Mouse (Mus musculus) liver, embryonic 14.5 days (tissue): ENCODE measurements around the gene Cenpo. TPM values are rescaled to one million over a fixed set of nuclear protein-coding genes. Genes with fewer than 3 reads are reported as not detected.

Experiments
- ATAC-seq: fragments of 200-750 bp; cut with Nextera tagmentation; 2 replicates; pipeline ENCODE4 v1.8.0; 2017; ENCODE audit warnings: moderate number of reproducible peaks, mild to moderate bottlenecking, moderate library complexity; ENCODE audit not compliant: insufficient read depth
- DNase-seq, 3 experiments: peaks; one replicate each; pipeline ENCODE4 v3.0.0-alpha.2; 2012 to 2013; ENCODE audit warnings: low read depth in 3 of 3, low spot score in 3 of 3
- H3K27ac ChIP-seq: fragments of 300-500 bp; sonication (generic); 2 replicates; pipeline ENCODE4 v1.5.1; 2014; ENCODE audit warnings: moderate library complexity, mild to moderate bottlenecking, control low read depth, inconsistent platforms
- H3K27me3 ChIP-seq: fragments of 300-500 bp; sonication (generic); 2 replicates; pipeline ENCODE4 v1.6.1; 2014; ENCODE audit warnings: mild to moderate bottlenecking, low read length, moderate library complexity; ENCODE audit not compliant: control insufficient read depth, insufficient read depth
- H3K36me3 ChIP-seq: fragments of 300-500 bp; sonication (generic); replicated peaks from 2 replicates; pipeline ENCODE4 v1.6.1; 2014; ENCODE audit warnings: low read depth; ENCODE audit not compliant: control insufficient read depth, insufficient read depth
- H3K4me1 ChIP-seq, 2 experiments: fragments of 200-500 bp in 1 of 2; fragments of 300-500 bp in 1 of 2; sonication (generic) in 1 of 2; replicated peaks; 2 replicates each; pipeline ENCODE4 v1.6.1; 2012 to 2014; ENCODE audit warnings: antibody characterized with exemption in 1 of 2, inconsistent platforms in 1 of 2, low read length in 1 of 2; ENCODE audit not compliant: control insufficient read depth in 2 of 2, insufficient read depth in 2 of 2
- H3K4me2 ChIP-seq: fragments of 300-500 bp; sonication (generic); 2 replicates; pipeline ENCODE4 v1.6.1; 2014; ENCODE audit warnings: low read depth, mild to moderate bottlenecking, control low read depth, moderate library complexity
- H3K4me3 ChIP-seq, 2 experiments: fragments of 200-500 bp in 1 of 2; fragments of 300-500 bp in 1 of 2; sonication (generic) in 1 of 2; 2 replicates each; pipeline ENCODE4 v1.5.1; 2012 to 2014; ENCODE audit warnings: low read depth in 2 of 2, low read length in 2 of 2, mild to moderate bottlenecking in 2 of 2, control low read depth in 1 of 2, inconsistent platforms in 1 of 2, moderate library complexity in 1 of 2; ENCODE audit not compliant: insufficient read depth in 1 of 2
- H3K9ac ChIP-seq: fragments of 300-500 bp; sonication (generic); replicated peaks from 2 replicates; pipeline ENCODE4 v1.6.1; 2014; ENCODE audit warnings: mild to moderate bottlenecking, control low read depth, moderate library complexity
- H3K9me3 ChIP-seq: fragments of 300-500 bp; sonication (generic); 2 replicates; pipeline ENCODE4 v1.6.1; 2016; ENCODE audit warnings: low read length, mixed read lengths; ENCODE audit not compliant: control insufficient read depth
- CTCF ChIP-seq: IDR thresholded peaks from 2 replicates; pipeline ENCODE4 v1.5.1; 2016; ENCODE audit warnings: antibody characterized with exemption, low read depth, control low read depth
- EP300 ChIP-seq: IDR thresholded peaks from 2 replicates; pipeline ENCODE4 v1.6.1; 2016; ENCODE audit warnings: antibody characterized with exemption, low read depth
- WGBS: fragments of 180-500 bp; shearing (Covaris S2); extraction: QIAGEN DNeasy Blood & Tissue Kit; methylation state at CpG from one replicate; pipeline ENCODE4 v1.1.7; 2014; ENCODE audit not compliant: insufficient replicate concordance; 5-methylcytosine and 5-hydroxymethylcytosine counted together
- polyA plus RNA-seq, 2 experiments: library from polyadenylated mRNA; depleted of rRNA in 1 of 2; stranded (reverse) in 1 of 2; unstranded in 1 of 2; fragments of >200 nt; fragmentation: Nextera tagmentation in 1 of 2; extraction: Ambion mirVana in 1 of 2; gene quantifications; 2 replicates each; pipeline versions ENCODE4 v1.2.1 to v1.2.3; 2012 to 2014

The Cenpo gene
- polyA plus RNA-seq, 2 experiments: 9.4 to 10.5 TPM

DNA sequence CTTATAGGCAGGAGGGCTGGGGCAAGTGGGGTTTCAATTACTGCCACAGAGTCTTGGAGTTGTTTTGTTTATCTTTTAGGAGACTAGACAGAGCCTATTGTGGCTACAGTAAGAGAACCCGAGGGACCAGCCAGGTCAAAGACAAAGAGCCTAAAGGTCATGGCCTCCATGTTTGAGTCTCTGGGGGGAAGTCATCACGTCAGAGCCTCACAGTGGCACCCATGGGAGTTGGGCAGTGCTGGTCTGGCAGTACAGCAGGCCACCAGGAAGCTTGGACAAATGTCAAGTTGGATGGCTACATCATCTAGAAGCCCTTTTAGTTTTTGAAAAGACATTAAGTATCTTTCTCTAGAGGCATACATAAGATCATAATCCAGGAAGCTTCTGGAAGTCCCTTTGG lies 71.2 kb downstream of the Cenpo start:
- no peaks in the 10 kb centered on the region for H3K9me3 ChIP-seq
- DNase-seq (no peak), ATAC-seq (no peak)
- no peaks in the 10 kb centered on the region for H3K27me3 ChIP-seq
- no peak overlapping the region for H3K27ac ChIP-seq
- TF ChIP-seq EP300: no peak
- no peak for TF ChIP-seq CTCF
- H3K4me2 ChIP-seq: no peak overlapping the region
- no peaks in the 10 kb centered on the region for H3K36me3 ChIP-seq
- no peaks in the 10 kb centered on the region for H3K4me1 ChIP-seq
- WGBS: 37% methylated on average over 2 of the region's 2 CpGs
- H3K4me3 ChIP-seq: no peak overlapping the region
- H3K9ac ChIP-seq: no peak overlapping the region

- DNase-seq (no peak), ATAC-seq (no peak)
- 54% methylated on average over 7 of the region's 7 CpGs for WGBS
- no peak overlapping the region for H3K9ac ChIP-seq
- H3K4me2 ChIP-seq: no peak overlapping the region
- no peak overlapping the region for H3K4me3 ChIP-seq
- H3K4me1 ChIP-seq: no peaks in the 10 kb centered on the region
- TF ChIP-seq EP300 (no peak), CTCF (no peak)
- no peaks in the 10 kb centered on the region for H3K27me3 ChIP-seq
- no peak overlapping the region for H3K27ac ChIP-seq
- no peaks in the 10 kb centered on the region for H3K36me3 ChIP-seq
- H3K9me3 ChIP-seq: no peaks in the 10 kb centered on the region
Measured at GRCm38 (mm10) chr12:4160322-4160721, 73.8 kb downstream of the Cenpo start.

DNA sequence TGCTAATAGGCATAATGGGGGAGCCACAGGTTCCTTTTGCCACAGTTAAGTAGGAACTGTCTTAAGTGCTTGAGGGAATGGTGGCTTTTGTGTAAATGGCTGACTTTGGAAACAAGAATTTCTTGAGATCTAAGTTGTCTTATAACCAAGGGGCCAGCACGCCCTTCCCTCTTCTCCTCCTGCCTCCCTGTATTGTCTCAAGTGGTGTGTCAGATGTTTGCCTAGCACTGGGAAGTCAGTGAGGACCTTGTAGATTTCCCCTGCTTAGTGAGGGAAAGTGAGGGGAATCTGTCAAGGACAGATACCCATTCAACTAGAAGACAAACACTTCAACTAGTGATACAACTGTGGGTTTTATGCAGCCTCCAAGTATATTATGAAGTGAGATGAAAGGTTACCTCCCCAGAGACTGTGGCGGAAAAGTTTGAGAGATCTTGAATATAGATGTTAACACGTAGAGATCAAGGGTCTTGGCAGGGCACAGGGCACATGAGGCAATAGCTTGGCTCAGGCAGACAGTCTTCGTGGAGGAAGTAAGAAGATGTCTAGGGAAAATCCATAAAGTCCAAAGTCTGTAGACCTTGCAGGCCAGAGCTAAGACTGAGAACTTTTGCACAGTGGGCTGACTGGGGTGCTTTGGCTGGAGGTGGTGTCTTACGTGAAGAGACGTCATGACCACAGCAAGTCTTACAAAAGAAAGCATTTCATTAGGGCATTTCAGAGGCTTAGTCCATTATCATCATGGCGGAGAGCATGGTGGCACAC lies 75.0 kb downstream of the Cenpo start:
- H3K4me2 ChIP-seq: no peak overlapping the region
- 60% methylated on average over 7 of the region's 7 CpGs for WGBS

DNA sequence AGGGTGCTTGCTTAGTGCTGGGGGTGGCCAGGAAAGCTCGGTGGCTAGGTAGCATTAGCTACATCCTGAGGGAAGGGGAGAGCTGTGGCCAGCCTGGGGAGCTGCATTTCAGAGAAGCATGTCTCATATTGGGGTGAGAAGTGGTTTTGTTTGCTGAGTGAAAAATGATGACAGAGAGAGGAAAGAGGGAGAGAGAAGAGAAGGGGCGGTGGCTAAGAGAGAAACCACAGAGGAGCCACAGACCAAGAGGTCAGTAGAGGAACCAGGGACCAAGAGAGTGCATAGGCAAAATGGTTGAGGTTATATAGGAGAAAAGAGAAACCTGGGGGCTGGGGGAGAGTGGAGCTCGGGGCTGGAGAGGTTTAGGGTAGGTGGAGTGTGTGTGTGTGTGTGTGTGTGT lies 75.9 kb downstream of the Cenpo start:
- Histone ChIP-seq H3K27ac (no peak overlapping the region), H3K9ac (no peak overlapping the region), H3K36me3 (no peaks in the 10 kb centered on the region), H3K4me2 (no peak overlapping the region), H3K27me3 (no peaks in the 10 kb centered on the region), H3K9me3 (no peaks in the 10 kb centered on the region), H3K4me3 (no peak overlapping the region), H3K4me1 (no peaks in the 10 kb centered on the region)
- TF ChIP-seq CTCF: no peak
- no peak for TF ChIP-seq EP300
- DNase-seq: no peak
- no peak for ATAC-seq
- 16% methylated on average over 3 of the region's 3 CpGs for WGBS

More for the DNA sequence above, 75.0 kb downstream of the Cenpo start:
- TF ChIP-seq CTCF (no peak), EP300 (no peak)
- Histone ChIP-seq H3K4me1 (no peaks in the 10 kb centered on the region), H3K9ac (no peak overlapping the region), H3K4me3 (no peak overlapping the region), H3K27me3 (no peaks in the 10 kb centered on the region), H3K9me3 (no peaks in the 10 kb centered on the region), H3K27ac (no peak overlapping the region), H3K36me3 (no peaks in the 10 kb centered on the region)
- ATAC-seq: no peak
- no peak for DNase-seq

DNA sequence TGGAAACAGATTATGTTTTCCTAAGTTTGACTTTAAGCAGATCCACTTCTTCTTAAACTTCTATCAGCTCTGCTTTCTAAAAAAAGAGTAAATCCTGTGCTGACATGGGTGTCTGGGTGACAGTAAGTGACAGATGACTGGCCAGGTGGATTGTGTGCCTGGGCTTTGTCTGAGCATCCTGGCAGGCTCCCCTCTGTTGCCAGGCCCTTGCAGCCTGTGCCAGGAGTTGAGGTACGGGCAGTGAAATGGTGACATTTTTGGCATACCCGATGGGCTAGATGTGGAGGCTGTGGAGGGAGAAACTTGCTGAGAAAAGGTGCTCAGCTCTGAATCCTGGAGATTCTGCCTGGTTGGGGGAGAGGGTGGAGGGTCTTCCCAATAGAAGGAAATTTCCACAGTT lies 76.6 kb downstream of the Cenpo start:
- Histone ChIP-seq H3K9ac (no peak overlapping the region), H3K27ac (no peak overlapping the region), H3K4me3 (no peak overlapping the region), H3K36me3 (no peaks in the 10 kb centered on the region), H3K27me3 (no peaks in the 10 kb centered on the region), H3K4me2 (no peak overlapping the region), H3K4me1 (no peaks in the 10 kb centered on the region), H3K9me3 (no peaks in the 10 kb centered on the region)
- DNase-seq: no peak
- no peak for ATAC-seq
- 64% methylated on average over 2 of the region's 2 CpGs for WGBS
- TF ChIP-seq EP300 (no peak), CTCF (no peak)
